Mouse (Mus musculus) left cerebral cortex, postnatal 25 days (tissue): Measurements from ENCODE around the gene Clec2h. TPM values are rescaled to one million over a fixed set of nuclear protein-coding genes. Genes with fewer than 3 reads are reported as not detected.
"Not testable (repeated sequence)": the region's sequence is repeated elsewhere in the genome, so short reads cannot be mapped to it uniquely, and the experiment has no call there.

Experiments used
- DNase-seq, 2 experiments: peaks; one replicate each; pipeline ENCODE4 v3.0.0; 2022; ENCODE audit warnings: low spot score in 2 of 2, mixed read lengths in 1 of 2
- intact Hi-C: fragments of 180-260 bp; cut with DNase I; formaldehyde crosslinking; loops from one replicate; pipeline ENCODE4 v1.15.1; 2025
- total RNA-seq, 2 experiments: library from RNA; stranded (reverse); gene quantifications; 2 replicates each; pipeline ENCODE4 v1.2.3; 2021

Gene Clec2h
- under 1 TPM in 1 of 2 experiments, not detected in 1; 0.46 TPM for total RNA-seq

GRCm38 (mm10) chr6:128662206-128662605 lies at the start of gene Clec2h:
Clec2h (plus strand) TSS chr6:128662385.
- intact Hi-C loops: no loop called here
- DNase-seq: peak in 1 of 2 experiments; percentile 19

- peak in 1 of 2 experiments; percentile 32 for DNase-seq
- intact Hi-C loops: loop anchor here (10.0 kb wide), 1 partner anchor 148 kb away; no protein-coding TSS in a partner anchor
Observed at GRCm38 (mm10) chr6:128622733-128623132, 39.5 kb upstream of the Clec2h start.

- intact Hi-C loops: loop anchor here (10.0 kb wide), 1 partner anchor 149 kb away; no protein-coding TSS in a partner anchor
Observed at GRCm38 (mm10) chr6:128623433-128623832, 38.8 kb upstream of the Clec2h start, which contains the start of gene Klrb1a. Klrb1a (minus strand) TSS chr6:128623533.

GRCm38 (mm10) chr6:128624425-128624824 lies 37.8 kb upstream of the Clec2h start:
- peak in 1 of 2 experiments; percentile 81 for DNase-seq
- intact Hi-C loops: loop anchor here (10.0 kb wide), 1 partner anchor 150 kb away; no protein-coding TSS in a partner anchor

More at GRCm38 (mm10) chr6:128623433-128623832, 38.8 kb upstream of the Clec2h start, which contains the start of gene Klrb1a:
- not testable (repeated sequence) for DNase-seq

GRCm38 (mm10) chr6:128625246-128625645 lies 36.9 kb upstream of the Clec2h start:
- not testable (repeated sequence) for DNase-seq
- intact Hi-C loops: loop anchor here (10.0 kb wide), 1 partner anchor 150 kb away; no protein-coding TSS in a partner anchor

- intact Hi-C loops: loop anchor here (2.0 to 10.0 kb wide), 2 partner anchors 25 to 155 kb away; no protein-coding TSS in a partner anchor
Observed at GRCm38 (mm10) chr6:128629771-128630739, 32.1 kb upstream of the Clec2h start.

GRCm38 (mm10) chr6:128630912-128631905 lies 31.0 kb upstream of the Clec2h start:
- not testable (repeated sequence) for DNase-seq
- intact Hi-C loops: loop anchor here (2.0 kb wide), 1 partner anchor 26 kb away; no protein-coding TSS in a partner anchor

More at GRCm38 (mm10) chr6:128629771-128630739, 32.1 kb upstream of the Clec2h start:
- peak; percentile 57 to 71 for DNase-seq

- intact Hi-C loops: no loop called here
- DNase-seq: no peak
Observed at GRCm38 (mm10) chr6:128640673-128641072, 21.5 kb upstream of the Clec2h start.

- no peak for DNase-seq
- intact Hi-C loops: no loop called here
Observed at GRCm38 (mm10) chr6:128641116-128641716, 21.0 kb upstream of the Clec2h start.

- intact Hi-C loops: no loop called here
- no peak for DNase-seq
Observed at GRCm38 (mm10) chr6:128643999-128644398, 18.2 kb upstream of the Clec2h start.

GRCm38 (mm10) chr6:128644694-128645093 lies 17.5 kb upstream of the Clec2h start:
- DNase-seq: not testable (repeated sequence)

GRCm38 (mm10) chr6:128645708-128646107 lies 16.5 kb upstream of the Clec2h start:
- DNase-seq, intact Hi-C loops: not testable (repeated sequence)

More at GRCm38 (mm10) chr6:128644694-128645093, 17.5 kb upstream of the Clec2h start:
- intact Hi-C loops: not testable (repeated sequence)

GRCm38 (mm10) chr6:128649681-128650080 lies 12.5 kb upstream of the Clec2h start:
- intact Hi-C loops: no loop called here
- no peak for DNase-seq

- intact Hi-C loops: no loop called here
- DNase-seq: no peak
Observed at GRCm38 (mm10) chr6:128650187-128650586, 12.0 kb upstream of the Clec2h start.

- DNase-seq, intact Hi-C loops: not testable (repeated sequence)
Observed at GRCm38 (mm10) chr6:128650827-128651226, 11.4 kb upstream of the Clec2h start.

GRCm38 (mm10) chr6:128652938-128653337 lies 9.2 kb upstream of the Clec2h start:
- intact Hi-C loops: no loop called here
- DNase-seq: no peak

GRCm38 (mm10) chr6:128661249-128661648 lies 936 bp upstream of the Clec2h start:
- intact Hi-C loops: no loop called here
- no peak for DNase-seq

GRCm38 (mm10) chr6:128669936-128670335 lies 7.8 kb downstream of the Clec2h start:
- DNase-seq: no peak
- intact Hi-C loops: no loop called here

- intact Hi-C loops: no loop called here
- no peak for DNase-seq
Observed at GRCm38 (mm10) chr6:128679574-128679973, 17.4 kb downstream of the Clec2h start.
